Mouse (Mus musculus) adipose tissue, adult 10 weeks (tissue): Measurements from ENCODE around the gene Gm5458. TPM values are rescaled to one million over a fixed set of nuclear protein-coding genes. Genes with fewer than 3 reads are reported as not detected.

Experiments
- polyA plus RNA-seq: library from polyadenylated mRNA; stranded (reverse); fragments of 350-450 nt; fragmentation: Illumina TruSeq; extraction: RNeasy Lipid Tissue Mini Kit (QIAGEN cat#74804); gene quantifications from one replicate; pipeline ENCODE4 v1.2.3, GENCODE M21; 2014; ENCODE audit warnings: low read depth, low replicate concordance

The Gm5458 gene
- 0.56 TPM for polyA plus RNA-seq

GRCm38 (mm10) chr14:19602481-19602880 is at the start of gene Gm5458:
TSS of gene Gm5458 (minus strand) at chr14:19602581.

DNA sequence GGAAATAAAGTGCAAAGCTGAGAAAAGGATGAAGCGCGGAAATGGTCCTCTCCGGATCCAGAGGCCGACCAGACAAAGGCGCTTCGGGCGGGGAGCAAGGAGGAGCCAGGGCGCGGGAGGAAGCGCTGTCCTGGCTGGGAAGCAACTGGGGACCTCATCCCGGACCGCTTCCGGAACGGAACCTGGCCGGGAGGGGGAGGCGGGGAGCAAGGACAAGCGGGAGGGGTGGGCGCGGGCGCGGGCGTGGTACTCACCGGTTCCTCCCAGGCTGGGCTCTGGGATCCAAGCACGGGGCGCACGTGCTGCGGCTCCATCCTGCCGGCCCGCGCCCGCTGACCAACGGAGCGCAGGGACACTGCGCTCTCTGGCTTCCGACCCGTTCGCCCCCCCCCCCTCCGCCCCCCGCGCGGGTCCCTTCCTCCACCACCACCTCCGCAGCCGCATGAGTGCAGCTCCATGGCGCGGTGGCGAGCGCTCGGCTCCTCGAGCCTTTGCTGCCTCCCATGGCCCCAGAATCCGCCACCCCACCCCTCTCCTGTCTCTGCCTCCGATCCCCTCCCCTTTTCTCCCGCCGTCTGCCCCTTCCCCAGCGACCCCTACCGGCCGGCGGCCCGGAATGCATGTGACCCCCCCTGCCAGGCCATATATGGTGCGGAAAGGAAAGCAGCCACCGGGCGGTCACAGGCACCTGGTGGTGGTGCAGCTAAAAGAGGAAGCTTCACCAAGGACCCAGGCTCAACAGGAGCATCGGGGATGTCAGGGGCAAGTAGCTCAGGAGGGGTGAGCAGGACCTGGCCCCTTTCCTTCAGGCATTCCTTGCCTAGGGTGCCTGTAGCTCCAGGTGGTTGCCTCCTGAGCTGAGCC is 17.3 kb downstream of the Gm5458 start, which contains the start of gene Gm2237:
Gene Gm2237, minus strand, starts transcription at position 332 of the 864 bp plus-strand sequence.

DNA sequence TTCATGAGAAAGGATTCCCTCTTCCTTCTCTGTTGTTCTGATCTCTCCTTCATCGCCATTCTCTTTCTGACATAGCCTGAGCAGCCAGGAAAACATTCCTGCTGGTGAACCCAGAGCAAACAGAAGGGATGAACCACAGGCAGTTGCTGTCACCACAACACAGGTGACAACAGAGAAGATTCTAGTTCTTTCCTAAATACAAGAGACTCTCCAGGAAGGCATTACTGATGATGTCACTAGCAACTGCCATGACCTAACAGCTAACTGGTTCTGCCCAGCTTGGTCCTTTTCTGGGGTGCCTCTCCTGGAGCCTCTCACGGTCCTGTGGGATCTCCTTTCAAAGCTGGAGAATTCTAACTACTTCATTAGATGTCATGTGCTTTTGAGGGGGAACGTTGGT is 52.5 kb downstream of the Gm5458 start, which contains the start of gene Gm2244:
Gene Gm2244, minus strand, starts transcription at position 101 of the 400 bp plus-strand sequence.

Other genes starting within 250 kb of the Gm5458 start
- gene Gm21738, start 183.7 kb downstream of the Gm5458 start, polyA plus RNA-seq = not detected
- gene Gm2244, start 52.6 kb downstream of the Gm5458 start, polyA plus RNA-seq = not detected
- gene Gm2237, start 17.4 kb downstream of the Gm5458 start, polyA plus RNA-seq = 1.4 TPM
- 38.5 TPM for gene Nid2, start 148.7 kb upstream of the Gm5458 start, polyA plus RNA-seq
- gene Rtraf, start 221.2 kb upstream of the Gm5458 start, polyA plus RNA-seq = 150 TPM